Mouse (Mus musculus): Measurements from ENCODE around the gene Osbpl2.

DNA sequence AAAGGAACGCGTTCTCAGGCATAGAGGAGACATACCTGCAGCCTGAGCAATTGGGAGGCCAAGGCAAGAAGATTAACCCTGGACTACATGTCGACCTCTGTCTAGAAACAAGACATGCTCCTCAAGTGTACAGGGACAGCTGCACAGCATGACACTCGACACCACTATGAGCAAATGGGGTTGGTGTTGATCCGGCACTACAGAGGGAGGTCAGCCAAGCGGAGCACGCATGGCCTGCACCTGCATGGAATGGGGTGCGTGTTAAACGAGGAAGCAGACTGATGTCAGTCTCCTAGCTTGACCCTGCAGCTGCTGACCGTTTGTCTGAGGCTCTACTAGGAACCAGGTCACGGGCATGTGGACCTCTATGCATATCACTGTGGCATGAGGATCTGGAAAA, 28.8 kb upstream of the Osbpl2 start:
- TF ChIP-seq UBTF (IDR thresholded peaks at IDR 0.05; ENCODE audit: borderline replicate concordance, insufficient read depth, low read depth, low read length), result no peak
- TF ChIP-seq GABPA (IDR thresholded peaks at IDR 0.05; ENCODE audit: low read depth, low read length), result no peak
- no peak for TF ChIP-seq MYC (IDR thresholded peaks at IDR 0.05; ENCODE audit: low read depth, low read length)
- TF ChIP-seq POLR2AphosphoS2 (IDR thresholded peaks at IDR 0.05; ENCODE audit: low read length), result no peak
- no peak for TF ChIP-seq USF1 (IDR thresholded peaks at IDR 0.05; ENCODE audit: low read depth, low read length)
- TF ChIP-seq MEF2A (IDR thresholded peaks at IDR 0.05; ENCODE audit: extremely low read depth, insufficient replicate concordance, low read depth, low read length, poor library complexity, severe bottlenecking), result no peak
- TF ChIP-seq GATA1 (IDR thresholded peaks at IDR 0.05; ENCODE audit: low read depth, low read length), result no peak
- no peak for TF ChIP-seq EP300 (IDR thresholded peaks at IDR 0.05; ENCODE audit: low read depth in 1 of 2, low read length in 2 of 2)
- TF ChIP-seq CTCF (IDR thresholded peaks at IDR 0.05 in 2 of 3, conservative IDR thresholded peaks at IDR 0.05 in 1 of 3; ENCODE audit: control insufficient read depth in 1 of 3, insufficient read depth in 1 of 3, low read depth in 2 of 3, low read length in 3 of 3, poor library complexity in 1 of 3, severe bottlenecking in 1 of 3), result no peak
- TF ChIP-seq RCOR1 (IDR thresholded peaks at IDR 0.05; ENCODE audit: low read depth, low read length), result no peak
- TF ChIP-seq MAX (IDR thresholded peaks at IDR 0.05; ENCODE audit: low read length), result no peak
- no peak for TF ChIP-seq HCFC1 (IDR thresholded peaks at IDR 0.05; ENCODE audit: low read depth, low read length)
- TF ChIP-seq TBP (IDR thresholded peaks at IDR 0.05; ENCODE audit: low read depth, low read length), result no peak

All from MEL (cell line).